Mouse (Mus musculus) heart, postnatal 36 days (tissue): ENCODE measurements at regions not wholly inside any gene's neighbourhood (a gene's known extent, or its start where the extent isn't known, plus 50 kb on each side); places are given as distances from the start of the nearest gene placed in this dataset.

ENCODE experiments used
- DNase-seq, 2 experiments: peaks; one replicate each; pipeline ENCODE4 v3.0.0; 2021 to 2022
- intact Hi-C: fragments of 180-260 bp; cut with DNase I; formaldehyde crosslinking; loops from one replicate; pipeline ENCODE4 v1.15.1; 2025

- intact Hi-C loops, result no loop called here
These were observed 53.8 kb upstream of the Tbx18 start for GRCm38 (mm10) chr9:87784872-87785271.

GRCm38 (mm10) chr9:87811746-87812145 lies 80.7 kb upstream of the Tbx18 start:
- intact Hi-C loops, result no loop called here
- DNase-seq, result no peak

More at GRCm38 (mm10) chr9:87784872-87785271, 53.8 kb upstream of the Tbx18 start:
- no peak for DNase-seq

GRCm38 (mm10) chr9:87822276-87822675 lies 91.2 kb upstream of the Tbx18 start:
- intact Hi-C loops, result no loop called here
- no peak for DNase-seq

- intact Hi-C loops, result no loop called here
- DNase-seq, result no peak
These were observed 93.7 kb upstream of the Tbx18 start for GRCm38 (mm10) chr9:87824691-87825230.

- intact Hi-C loops, result loop anchor here (5.0 kb wide), 1 partner anchor 102 kb away; no protein-coding TSS in a partner anchor
- peak; percentile 65 to 74 for DNase-seq
These were observed 112.8 kb upstream of the Tbx18 start for GRCm38 (mm10) chr9:87843898-87844297.

GRCm38 (mm10) chr9:87844453-87844852 lies 113.4 kb upstream of the Tbx18 start:
- intact Hi-C loops, result loop anchor here (5.0 kb wide), 1 partner anchor 102 kb away; no protein-coding TSS in a partner anchor
- DNase-seq, result no peak

- DNase-seq, result no peak
- intact Hi-C loops, result no loop called here
These were observed 117.8 kb upstream of the Tbx18 start for GRCm38 (mm10) chr9:87848882-87849281.

- no peak for DNase-seq
- intact Hi-C loops, result no loop called here
These were observed 119.1 kb upstream of the Tbx18 start for GRCm38 (mm10) chr9:87850133-87850532.

- DNase-seq, result no peak
- intact Hi-C loops, result no loop called here
These were observed 130.5 kb upstream of the Tbx18 start for GRCm38 (mm10) chr9:87861588-87861987.

- DNase-seq, result no peak
- intact Hi-C loops, result no loop called here
These were observed 134.2 kb upstream of the Tbx18 start for GRCm38 (mm10) chr9:87865236-87865635.

- intact Hi-C loops, result no loop called here
- no peak for DNase-seq
These were observed 141.4 kb upstream of the Tbx18 start for GRCm38 (mm10) chr9:87872384-87872905.

- DNase-seq, result no peak
- intact Hi-C loops, result no loop called here
These were observed 151.5 kb upstream of the Tbx18 start for GRCm38 (mm10) chr9:87882587-87882986.

GRCm38 (mm10) chr9:87883069-87883468 lies 152.0 kb upstream of the Tbx18 start:
- DNase-seq, result no peak
- intact Hi-C loops, result no loop called here

- DNase-seq, result no peak
- intact Hi-C loops, result no loop called here
These were observed 163.0 kb upstream of the Tbx18 start for GRCm38 (mm10) chr9:87894051-87894450.

- intact Hi-C loops, result no loop called here
- no peak for DNase-seq
These were observed 163.5 kb upstream of the Tbx18 start for GRCm38 (mm10) chr9:87894596-87894995.

GRCm38 (mm10) chr9:87895526-87895925 lies 164.5 kb upstream of the Tbx18 start:
- intact Hi-C loops, result no loop called here
- DNase-seq, result no peak

- no peak for DNase-seq
- intact Hi-C loops, result no loop called here
These were observed 166.3 kb upstream of the Tbx18 start for GRCm38 (mm10) chr9:87897336-87897735.

- DNase-seq, result no peak
- intact Hi-C loops, result no loop called here
These were observed 168.3 kb upstream of the Tbx18 start for GRCm38 (mm10) chr9:87899368-87899767.

- intact Hi-C loops, result no loop called here
- no peak for DNase-seq
These were observed 168.7 kb upstream of the Tbx18 start for GRCm38 (mm10) chr9:87899800-87900199.

GRCm38 (mm10) chr9:87921291-87921690 lies 190.2 kb upstream of the Tbx18 start:
- intact Hi-C loops, result no loop called here
- DNase-seq, result no peak

GRCm38 (mm10) chr9:87925151-87925550 lies 194.1 kb upstream of the Tbx18 start:
- DNase-seq, result no peak
- intact Hi-C loops, result no loop called here

GRCm38 (mm10) chr9:87933230-87933629 lies 202.2 kb upstream of the Tbx18 start:
- DNase-seq, result no peak
- intact Hi-C loops, result no loop called here

- DNase-seq, result no peak
- intact Hi-C loops, result no loop called here
These were observed 221.4 kb upstream of the Tbx18 start for GRCm38 (mm10) chr9:87952426-87952825.
